Mouse (Mus musculus) bone marrow, adult 2 months (tissue): ENCODE measurements around the gene Tnip2. TPM values are rescaled to one million over a fixed set of nuclear protein-coding genes. Genes with fewer than 3 reads are reported as not detected.

ENCODE experiments used
- H3K27ac ChIP-seq: fragments of 200-500 bp; 2 replicates; pipeline ENCODE4 v1.5.1; 2012; ENCODE audit warnings: low read depth, mild to moderate bottlenecking, control low read depth, inconsistent platforms, low read length; ENCODE audit not compliant: control insufficient read depth, poor library complexity, insufficient read depth
- H3K4me1 ChIP-seq: fragments of 200-500 bp; 2 replicates; pipeline ENCODE4 v1.6.1; 2011; ENCODE audit warnings: low read length; ENCODE audit not compliant: control insufficient read depth, insufficient read depth
- H3K4me3 ChIP-seq: fragments of 200-500 bp; replicated peaks from 2 replicates; pipeline ENCODE3; 2011; ENCODE audit warnings: mild to moderate bottlenecking, low read depth, low read length, control low read depth; ENCODE audit not compliant: control insufficient read depth
- CTCF ChIP-seq: fragments of 200-500 bp; IDR thresholded peaks from 2 replicates; pipeline ENCODE4 v1.5.1; 2011; ENCODE audit warnings: low read length, control low read depth; ENCODE audit not compliant: control insufficient read depth, insufficient read depth
- POLR2A ChIP-seq: fragments of 200-500 bp; IDR thresholded peaks from 2 replicates; pipeline ENCODE4 v1.6.1; 2011; ENCODE audit warnings: low read depth, mild to moderate bottlenecking, control low read depth, low read length, borderline replicate concordance; ENCODE audit not compliant: control insufficient read depth
- WGBS: fragments of 180-500 bp; shearing (Covaris S2); methylation state at CpG from one replicate; pipeline ENCODE4 v1.1.7; 2018; 5-methylcytosine and 5-hydroxymethylcytosine counted together
- polyA plus RNA-seq: library from polyadenylated mRNA; stranded (reverse); fragments of >200 nt; gene quantifications from 2 replicates; pipeline ENCODE4 v1.2.4, GENCODE M21; 2011; ENCODE audit warnings: low replicate concordance; ENCODE audit not compliant: missing spikeins, insufficient read depth, insufficient read length

Gene Tnip2
- polyA plus RNA-seq, 1 experiment = 15.1 TPM

GRCm38 (mm10) chr5:34466079-34466478 lies 47.7 kb downstream of the Tnip2 start:
- no peaks in the 10 kb centered on the region; the same call in 1 of the 2 replicates for H3K4me1 ChIP-seq
- no peak overlapping the region for H3K27ac ChIP-seq
- H3K4me3 ChIP-seq = no peak overlapping the region
- 13% methylated on average over 1 of the region's 1 CpGs for WGBS
- TF ChIP-seq POLR2A (no peak), CTCF (no peak)

- Histone ChIP-seq H3K27ac (no peak overlapping the region), H3K4me3 (no peak overlapping the region), H3K4me1 (no peaks in the 10 kb centered on the region)
- 90% methylated on average over 6 of the region's 6 CpGs for WGBS
- TF ChIP-seq POLR2A (no peak), CTCF (no peak)
Observed at GRCm38 (mm10) chr5:34461841-34462240, 52.0 kb downstream of the Tnip2 start.

- Histone ChIP-seq H3K4me3 (no peak overlapping the region), H3K27ac (no peak overlapping the region), H3K4me1 (no peaks in the 10 kb centered on the region)
- WGBS = 91% methylated on average over 4 of the region's 4 CpGs
- TF ChIP-seq POLR2A = no peak
- no peak for TF ChIP-seq CTCF
Observed at GRCm38 (mm10) chr5:34461294-34461693, 52.5 kb downstream of the Tnip2 start.

- no peak overlapping the region for H3K27ac ChIP-seq
- TF ChIP-seq POLR2A (no peak), CTCF (no peak)
- 85% methylated on average over 1 of the region's 1 CpGs for WGBS
Observed at GRCm38 (mm10) chr5:34458994-34459393, 54.8 kb downstream of the Tnip2 start.

GRCm38 (mm10) chr5:34446207-34446606 lies 67.6 kb downstream of the Tnip2 start:
- H3K4me1 ChIP-seq = no peaks in the 10 kb centered on the region
- WGBS = 90% methylated on average over 9 of the region's 9 CpGs
- H3K4me3 ChIP-seq = no peak overlapping the region
- H3K27ac ChIP-seq = no peak overlapping the region
- no peak for TF ChIP-seq POLR2A
- no peak for TF ChIP-seq CTCF

More at GRCm38 (mm10) chr5:34458994-34459393, 54.8 kb downstream of the Tnip2 start:
- H3K4me3 ChIP-seq = no peak overlapping the region
- no peaks in the 10 kb centered on the region for H3K4me1 ChIP-seq

Other genes with a start within 250 kb of the Tnip2 start
- gene Zfyve28, start 225.5 kb downstream of the Tnip2 start, polyA plus RNA-seq = 1.0 and 3.0 TPM in 2 replicates
- not detected in 2 replicates for gene Cfap99, start 225.4 kb downstream of the Tnip2 start, polyA plus RNA-seq
- 29.9 and 55.2 TPM in 2 replicates for gene Rnf4, start 177.7 kb downstream of the Tnip2 start, polyA plus RNA-seq
- 13.0 and 23.9 TPM in 2 replicates for gene Fam193a, start 144.1 kb downstream of the Tnip2 start, polyA plus RNA-seq
- gene Sh3bp2, start 11.8 kb upstream of the Tnip2 start, polyA plus RNA-seq = 15.0 and 29.7 TPM in 2 replicates
- gene Add1, start 59.7 kb upstream of the Tnip2 start, polyA plus RNA-seq = 160 and 163 TPM in 2 replicates
- gene Mfsd10, start 123.2 kb upstream of the Tnip2 start, polyA plus RNA-seq = 31.2 and 77.7 TPM in 2 replicates
- 14.2 and 21.3 TPM in 2 replicates for gene Nop14, start 146.2 kb upstream of the Tnip2 start, polyA plus RNA-seq
- 1.2 and 3.5 TPM in 2 replicates for gene Grk4, start 146.4 kb upstream of the Tnip2 start, polyA plus RNA-seq
- gene Htt, start 247.7 kb upstream of the Tnip2 start, polyA plus RNA-seq = 8.2 and 12.6 TPM in 2 replicates